Mouse (Mus musculus) brain, embryonic 14.5 days (tissue): ENCODE results near the gene Aagab. TPM values are rescaled to one million over a fixed set of nuclear protein-coding genes. Genes with fewer than 3 reads are reported as not detected.
A peak's percentile ranks its signal among the peaks of the same experiment; 100 is the strongest.

Experiments used
- DNase-seq: peaks from one replicate; pipeline ENCODE4 v3.0.0-alpha.2; 2011; ENCODE audit warnings: low read depth
- CTCF ChIP-seq: fragments of 200-500 bp; IDR thresholded peaks from 2 replicates; pipeline ENCODE4 v1.5.1; 2012; ENCODE audit warnings: inconsistent platforms, mild to moderate bottlenecking, moderate library complexity, borderline replicate concordance; ENCODE audit not compliant: insufficient read depth, insufficient read length; ENCODE audit errors: extremely low read depth
- POLR2A ChIP-seq: fragments of 200-500 bp; IDR thresholded peaks from 2 replicates; pipeline ENCODE4 v1.6.1; 2012; ENCODE audit warnings: mild to moderate bottlenecking, inconsistent platforms, borderline replicate concordance; ENCODE audit not compliant: poor library complexity, insufficient read depth, insufficient read length, severe bottlenecking; ENCODE audit errors: extremely low read depth
- polyA plus RNA-seq: library from polyadenylated mRNA; depleted of rRNA; stranded (reverse); fragments of >200 nt; gene quantifications from 2 replicates; pipeline ENCODE4 v1.2.3, GENCODE M21; 2012

Aagab gene
- polyA plus RNA-seq, 1 experiment, result 27.9 TPM

- no peak for TF ChIP-seq POLR2A
- TF ChIP-seq CTCF, result peak; percentile 28; the same call in 1 of the 2 replicates
These were observed 29.6 kb downstream of the Aagab start for GRCm38 (mm10) chr9:63632045-63632444.

GRCm38 (mm10) chr9:63632924-63633323, 30.5 kb downstream of the Aagab start:
- DNase-seq, result peak; percentile 60
- no peak for TF ChIP-seq CTCF
- no peak for TF ChIP-seq POLR2A

More at GRCm38 (mm10) chr9:63632045-63632444, 29.6 kb downstream of the Aagab start:
- DNase-seq, result no peak

- DNase-seq, result no peak
- no peak for TF ChIP-seq CTCF
- no peak for TF ChIP-seq POLR2A
These were observed 30.9 kb downstream of the Aagab start for GRCm38 (mm10) chr9:63633334-63633733.

- DNase-seq, result no peak
- TF ChIP-seq CTCF (no peak), POLR2A (no peak)
These were observed 33.7 kb downstream of the Aagab start for GRCm38 (mm10) chr9:63636113-63636512.

GRCm38 (mm10) chr9:63641983-63642646, 39.7 kb downstream of the Aagab start:
- DNase-seq, result no peak
- TF ChIP-seq CTCF, result no peak
- no peak for TF ChIP-seq POLR2A

GRCm38 (mm10) chr9:63644011-63644410, 41.6 kb downstream of the Aagab start:
- TF ChIP-seq POLR2A, result no peak
- no peak for TF ChIP-seq CTCF

GRCm38 (mm10) chr9:63645084-63645483, 42.6 kb downstream of the Aagab start:
- TF ChIP-seq POLR2A (no peak), CTCF (no peak)
- DNase-seq, result no peak

More at GRCm38 (mm10) chr9:63644011-63644410, 41.6 kb downstream of the Aagab start:
- DNase-seq, result no peak

GRCm38 (mm10) chr9:63647581-63648519, 45.4 kb downstream of the Aagab start:
- TF ChIP-seq CTCF (no peak), POLR2A (no peak)
- DNase-seq, result no peak

GRCm38 (mm10) chr9:63648520-63648918, 46.1 kb downstream of the Aagab start:
- TF ChIP-seq POLR2A (no peak), CTCF (no peak)
- no peak for DNase-seq

- TF ChIP-seq CTCF (peak; percentile 30; the same call in 1 of the 2 replicates), POLR2A (no peak)
- DNase-seq, result no peak
These were observed 47.5 kb downstream of the Aagab start for GRCm38 (mm10) chr9:63649841-63650545.

GRCm38 (mm10) chr9:63650905-63651304, 48.4 kb downstream of the Aagab start:
- peak; percentile 43 for DNase-seq
- TF ChIP-seq POLR2A (no peak), CTCF (no peak)

GRCm38 (mm10) chr9:63651594-63651993, 49.1 kb downstream of the Aagab start:
- DNase-seq, result no peak
- TF ChIP-seq CTCF (no peak), POLR2A (no peak)
